Mouse (Mus musculus): ENCODE measurements at regions not wholly inside any gene's neighbourhood (a gene's known extent, or its start where the extent isn't known, plus 50 kb on each side); places are given as distances from the start of the nearest gene placed in this dataset.

- Histone ChIP-seq H3K9me3 (no peaks in the 10 kb centered on the region), H3K9ac (no peak overlapping the region), H3K27ac (no peak overlapping the region), H3K4me1 (no peaks in the 10 kb centered on the region), H3K4me3 (replicated peaks) (no peak overlapping the region), H3K27me3 (replicated peaks) (no peaks in the 10 kb centered on the region), H3K36me3 (no peaks in the 10 kb centered on the region), H3K4me2 (no peak overlapping the region)
- 44% methylated on average over 2 of the region's 2 CpGs for WGBS
- no peak for ATAC-seq (ENCODE audit: insufficient read depth, low FRiP score, low read depth)
Measured at GRCm38 (mm10) chr1:121085101-121085727, 247.2 kb downstream of the Insig2 start.

GRCm38 (mm10) chr1:121087124-121087887 lies 245.1 kb downstream of the Insig2 start:
- ATAC-seq (ENCODE audit: insufficient read depth, low FRiP score, low read depth) = no peak
- WGBS = 22% methylated on average over 7 of the region's 7 CpGs
- H3K9ac ChIP-seq = no peak overlapping the region
- H3K9me3 ChIP-seq = no peaks in the 10 kb centered on the region
- H3K36me3 ChIP-seq = no peaks in the 10 kb centered on the region
- no peak overlapping the region for H3K4me3 ChIP-seq (replicated peaks)
- H3K4me1 ChIP-seq = no peaks in the 10 kb centered on the region
- H3K27me3 ChIP-seq (replicated peaks) = no peaks in the 10 kb centered on the region
- no peak overlapping the region for H3K4me2 ChIP-seq
- no peak overlapping the region for H3K27ac ChIP-seq

GRCm38 (mm10) chr1:121090628-121091027 lies 241.8 kb downstream of the Insig2 start:
- Histone ChIP-seq H3K27me3 (replicated peaks) (no peaks in the 10 kb centered on the region), H3K4me1 (no peaks in the 10 kb centered on the region), H3K9me3 (no peaks in the 10 kb centered on the region), H3K27ac (no peak overlapping the region), H3K4me3 (replicated peaks) (no peak overlapping the region), H3K9ac (no peak overlapping the region), H3K4me2 (no peak overlapping the region), H3K36me3 (no peaks in the 10 kb centered on the region)
- 81% methylated on average over 4 of the region's 4 CpGs for WGBS
- ATAC-seq (ENCODE audit: insufficient read depth, low FRiP score, low read depth) = no peak

- ATAC-seq (ENCODE audit: insufficient read depth, low FRiP score, low read depth) = no peak
- no peaks in the 10 kb centered on the region for H3K36me3 ChIP-seq
- H3K4me1 ChIP-seq = no peaks in the 10 kb centered on the region
- H3K9ac ChIP-seq = no peak overlapping the region
- peaks cover 2% of the 10 kb centered on the region; the same call in 1 of the 2 replicates for H3K27me3 ChIP-seq (replicated peaks)
- H3K9me3 ChIP-seq = no peaks in the 10 kb centered on the region
- no peak overlapping the region for H3K4me3 ChIP-seq (replicated peaks)
- WGBS = 56% methylated on average over 5 of the region's 5 CpGs
- no peak overlapping the region for H3K27ac ChIP-seq
- H3K4me2 ChIP-seq = no peak overlapping the region
Measured at GRCm38 (mm10) chr1:121092870-121093269, 239.5 kb downstream of the Insig2 start.

- Histone ChIP-seq H3K36me3 (no peaks in the 10 kb centered on the region), H3K27me3 (replicated peaks) (peaks cover 3% of the 10 kb centered on the region; the same call in 1 of the 2 replicates), H3K27ac (0 out of 2 replicates have a peak overlapping the region, but pooled peaks have one; percentile 26), H3K4me2 (peak overlapping the region; percentile 56), H3K4me1 (no peaks in the 10 kb centered on the region), H3K9me3 (no peaks in the 10 kb centered on the region), H3K4me3 (replicated peaks) (peak overlapping the region; percentile 36), H3K9ac (no peak overlapping the region)
- ATAC-seq (ENCODE audit: insufficient read depth, low FRiP score, low read depth) = peak; percentile 22; the same call in 1 of the 2 replicates
- WGBS = 6% methylated on average over 28 of the region's 28 CpGs
Measured at GRCm38 (mm10) chr1:121096551-121097550, 235.5 kb downstream of the Insig2 start.

- H3K36me3 ChIP-seq = no peaks in the 10 kb centered on the region
- 47% methylated on average over 4 of the region's 4 CpGs for WGBS
Measured at GRCm38 (mm10) chr1:121111776-121112344, 220.5 kb downstream of the Insig2 start.

GRCm38 (mm10) chr1:121112464-121112863 lies 219.9 kb downstream of the Insig2 start:
- no peaks in the 10 kb centered on the region for H3K27me3 ChIP-seq (replicated peaks)
- H3K4me1 ChIP-seq = no peaks in the 10 kb centered on the region
- no peak for ATAC-seq (ENCODE audit: insufficient read depth, low FRiP score, low read depth)
- no peak overlapping the region for H3K4me2 ChIP-seq
- H3K36me3 ChIP-seq = no peaks in the 10 kb centered on the region
- no peak overlapping the region for H3K9ac ChIP-seq
- WGBS = 28% methylated on average over 1 of the region's 1 CpGs
- no peaks in the 10 kb centered on the region for H3K9me3 ChIP-seq
- no peak overlapping the region for H3K27ac ChIP-seq
- no peak overlapping the region for H3K4me3 ChIP-seq (replicated peaks)

More at GRCm38 (mm10) chr1:121111776-121112344, 220.5 kb downstream of the Insig2 start:
- H3K4me1 ChIP-seq = no peaks in the 10 kb centered on the region
- H3K9ac ChIP-seq = no peak overlapping the region
- H3K27me3 ChIP-seq (replicated peaks) = no peaks in the 10 kb centered on the region
- H3K9me3 ChIP-seq = no peaks in the 10 kb centered on the region
- H3K4me3 ChIP-seq (replicated peaks) = no peak overlapping the region
- 0 out of 2 replicates have a peak overlapping the region, but pooled peaks have one; percentile 44 for H3K27ac ChIP-seq
- no peak; the same call in 1 of the 2 replicates for ATAC-seq (ENCODE audit: insufficient read depth, low FRiP score, low read depth)
- H3K4me2 ChIP-seq = no peak overlapping the region

- no peaks in the 10 kb centered on the region for H3K9me3 ChIP-seq
- no peaks in the 10 kb centered on the region for H3K27me3 ChIP-seq (replicated peaks)
- ATAC-seq (ENCODE audit: insufficient read depth, low FRiP score, low read depth) = no peak; the same call in 1 of the 2 replicates
- H3K4me3 ChIP-seq (replicated peaks) = no peak overlapping the region
- H3K9ac ChIP-seq = no peak overlapping the region
- no peak overlapping the region for H3K27ac ChIP-seq
- no peaks in the 10 kb centered on the region for H3K4me1 ChIP-seq
- no peak overlapping the region for H3K4me2 ChIP-seq
- 36% methylated on average over 5 of the region's 5 CpGs for WGBS
- H3K36me3 ChIP-seq = no peaks in the 10 kb centered on the region
Measured at GRCm38 (mm10) chr1:121116626-121117025, 215.8 kb downstream of the Insig2 start.

- no peak overlapping the region for H3K27ac ChIP-seq
- no peak overlapping the region for H3K9ac ChIP-seq
- no peaks in the 10 kb centered on the region for H3K4me1 ChIP-seq
- H3K4me3 ChIP-seq (replicated peaks) = no peak overlapping the region
- no peaks in the 10 kb centered on the region for H3K9me3 ChIP-seq
- no peaks in the 10 kb centered on the region for H3K36me3 ChIP-seq
- H3K4me2 ChIP-seq = no peak overlapping the region
- no peaks in the 10 kb centered on the region for H3K27me3 ChIP-seq (replicated peaks)
- ATAC-seq (ENCODE audit: insufficient read depth, low FRiP score, low read depth) = no peak
Measured at GRCm38 (mm10) chr1:121123436-121123835, 209.0 kb downstream of the Insig2 start.

- Histone ChIP-seq H3K9me3 (no peaks in the 10 kb centered on the region), H3K4me1 (no peaks in the 10 kb centered on the region), H3K9ac (no peak overlapping the region), H3K27me3 (replicated peaks) (no peaks in the 10 kb centered on the region), H3K4me3 (replicated peaks) (no peak overlapping the region), H3K27ac (no peak overlapping the region), H3K36me3 (no peaks in the 10 kb centered on the region), H3K4me2 (no peak overlapping the region)
- ATAC-seq (ENCODE audit: insufficient read depth, low FRiP score, low read depth) = no peak
- WGBS = 90% methylated on average over 4 of the region's 4 CpGs
Measured at GRCm38 (mm10) chr1:121136284-121136683, 196.1 kb downstream of the Insig2 start.

- no peak overlapping the region for H3K9ac ChIP-seq
- no peaks in the 10 kb centered on the region for H3K4me1 ChIP-seq
- H3K4me2 ChIP-seq = no peak overlapping the region
- WGBS = 90% methylated on average over 4 of the region's 4 CpGs
- no peak overlapping the region for H3K4me3 ChIP-seq (replicated peaks)
- H3K27ac ChIP-seq = no peak overlapping the region
- H3K9me3 ChIP-seq = no peaks in the 10 kb centered on the region
- ATAC-seq (ENCODE audit: insufficient read depth, low FRiP score, low read depth) = no peak
- no peaks in the 10 kb centered on the region for H3K36me3 ChIP-seq
- no peaks in the 10 kb centered on the region for H3K27me3 ChIP-seq (replicated peaks)
Measured at GRCm38 (mm10) chr1:121136846-121137245, 195.5 kb downstream of the Insig2 start.
